Mouse (Mus musculus) spleen, adult 2 months (tissue): ENCODE data around the gene Haus4.

ENCODE experiments used
- CTCF ChIP-seq: fragments of 200-500 bp; IDR thresholded peaks from 2 replicates; pipeline ENCODE4 v1.5.1; 2011; ENCODE audit warnings: mild to moderate bottlenecking, inconsistent platforms; ENCODE audit not compliant: insufficient read depth, insufficient read length, insufficient replicate concordance; ENCODE audit errors: extremely low read depth
- POLR2A ChIP-seq: fragments of 200-500 bp; IDR thresholded peaks from 2 replicates; pipeline ENCODE4 v1.6.1; 2011; ENCODE audit warnings: low read depth, low read length, inconsistent platforms

- TF ChIP-seq CTCF (no peak), POLR2A (no peak)
Measured at GRCm38 (mm10) chr14:54560527-54561242, 6.3 kb upstream of the Haus4 start.
